Mouse (Mus musculus) right cerebral cortex, adult 2 months (tissue): ENCODE measurements around the gene Gm28230.

Experiments
- DNase-seq, 2 experiments: peaks; one replicate each; pipeline ENCODE4 v3.0.0; 2021 to 2022; ENCODE audit warnings: low spot score in 2 of 2

Gm28230 gene

DNA sequence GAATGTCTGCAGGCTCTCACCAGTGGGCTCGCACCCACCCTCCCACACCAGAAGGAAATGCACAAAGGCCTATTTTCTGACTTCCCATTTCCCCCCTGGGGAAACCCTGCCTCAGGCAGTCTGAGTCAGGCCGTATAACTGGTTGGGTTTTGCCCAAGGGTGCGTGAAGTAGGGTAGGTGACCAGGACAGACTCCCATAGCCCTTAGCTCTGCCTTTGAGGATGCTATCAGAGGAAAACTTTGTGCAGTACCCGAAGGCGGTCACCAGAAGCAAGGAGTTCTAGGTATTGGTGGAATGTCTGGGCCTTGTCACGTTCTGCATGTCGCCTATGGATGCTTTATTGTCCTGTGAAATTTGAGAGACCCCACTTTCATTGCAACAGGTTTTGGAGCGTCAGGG, 3.6 kb upstream of the Gm28230 start:
- no peak for DNase-seq

GRCm38 (mm10) chr2:74724244-74725015, 2.1 kb upstream of the Gm28230 start:
- DNase-seq: no peak

GRCm38 (mm10) chr2:74725171-74725570, 1.4 kb upstream of the Gm28230 start:
- DNase-seq: no peak

- no peak for DNase-seq
Observed at GRCm38 (mm10) chr2:74726973-74727639, 578 bp downstream of the Gm28230 start.

DNA sequence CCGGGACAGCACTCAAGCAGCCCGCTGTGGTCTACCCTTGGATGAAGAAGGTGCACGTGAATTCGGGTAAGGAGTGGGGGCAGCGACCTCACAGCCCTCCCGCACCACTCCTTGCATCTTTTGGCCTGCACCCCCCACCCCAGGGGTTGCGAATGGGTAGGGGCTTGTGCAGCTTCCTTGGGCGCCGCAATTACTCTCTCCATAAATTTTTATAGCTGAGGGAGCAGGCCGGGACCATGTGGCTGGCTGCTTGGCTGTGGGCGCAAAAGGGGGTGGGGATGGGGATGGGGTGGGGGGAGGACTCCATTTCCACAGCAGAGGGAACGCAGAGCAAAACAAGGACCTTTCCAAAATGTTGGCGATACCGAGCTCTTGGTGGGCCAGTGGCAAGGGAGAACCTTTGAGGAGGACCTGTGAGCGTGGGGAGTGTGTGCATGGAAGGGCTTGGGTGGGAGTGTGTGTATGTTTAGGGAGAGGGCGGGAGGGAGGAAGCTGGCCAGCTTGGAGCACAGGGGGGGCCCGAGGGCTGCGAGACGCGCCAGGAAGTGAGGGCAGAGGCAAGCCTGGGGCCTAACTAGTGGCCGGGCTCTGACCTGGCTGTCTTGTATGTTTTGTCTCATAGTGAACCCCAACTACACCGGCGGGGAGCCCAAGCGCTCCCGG, 1.2 kb downstream of the Gm28230 start:
- no peak for DNase-seq

GRCm38 (mm10) chr2:74728303-74728680, 1.8 kb downstream of the Gm28230 start:
- DNase-seq: no peak

DNA sequence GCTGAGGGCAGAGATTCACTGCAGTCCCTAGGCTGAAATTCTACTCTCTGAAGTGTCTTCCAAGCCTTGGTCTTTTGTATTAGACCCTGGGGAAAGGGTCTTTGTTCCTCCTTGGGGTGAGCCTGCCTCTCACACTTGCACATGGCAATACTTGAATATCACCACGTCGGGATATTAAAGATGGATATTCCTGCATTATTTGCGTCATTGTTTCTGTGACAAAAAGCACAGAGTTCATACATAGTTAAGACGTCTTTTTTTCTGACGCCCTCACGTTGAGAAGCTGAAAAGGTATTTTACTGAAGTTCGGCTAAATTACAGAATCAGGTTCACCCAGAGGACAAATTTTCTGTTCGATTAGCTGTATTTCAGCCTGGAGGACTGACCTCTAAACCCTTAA, 3.8 kb downstream of the Gm28230 start:
- DNase-seq: no peak

GRCm38 (mm10) chr2:74731055-74731454, 4.5 kb downstream of the Gm28230 start:
- no peak for DNase-seq

- DNase-seq: no peak
Observed at GRCm38 (mm10) chr2:74731799-74732512, 5.4 kb downstream of the Gm28230 start.

DNA sequence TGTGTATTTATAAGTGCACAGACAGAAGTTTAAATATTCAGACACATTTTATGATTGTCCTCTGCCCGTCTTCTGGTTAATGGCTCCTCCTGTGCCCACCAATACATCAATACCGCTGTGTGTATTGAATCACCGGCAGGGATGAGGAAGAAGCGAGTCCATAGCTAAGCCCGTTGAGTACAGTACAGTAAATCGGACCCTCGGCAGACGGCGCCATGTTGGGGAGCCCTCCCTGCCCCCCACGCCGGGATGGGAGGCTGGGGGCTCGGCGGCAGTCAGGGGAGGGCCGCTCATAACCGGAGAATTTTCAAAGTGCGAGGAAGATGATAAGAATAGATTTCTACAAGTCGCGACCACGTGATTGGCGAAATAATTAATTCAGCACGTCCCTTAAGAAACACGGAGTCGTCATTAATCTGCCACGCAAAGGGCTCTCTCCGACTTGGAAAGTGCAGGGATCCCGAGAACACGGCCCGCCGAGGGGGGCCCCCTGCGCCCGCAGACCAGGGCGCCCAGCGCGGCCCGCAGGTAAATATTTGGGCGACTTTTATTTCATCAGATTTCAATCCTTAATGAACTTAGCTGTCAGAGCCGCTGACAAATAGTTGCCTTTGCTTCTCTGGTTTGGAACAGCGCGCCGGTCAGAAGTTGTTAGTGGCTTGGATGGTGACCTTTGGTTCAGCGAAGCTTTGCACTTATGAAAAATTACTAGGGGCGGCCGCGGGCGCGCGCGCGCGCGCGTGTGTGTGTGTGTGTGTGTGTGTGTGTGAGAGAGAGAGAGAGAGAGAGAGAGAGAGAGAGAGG, 6.2 kb downstream of the Gm28230 start:
- no peak for DNase-seq

GRCm38 (mm10) chr2:74733317-74733661, 6.8 kb downstream of the Gm28230 start:
- no peak for DNase-seq

GRCm38 (mm10) chr2:74733765-74734164, 7.2 kb downstream of the Gm28230 start:
- DNase-seq: no peak

DNA sequence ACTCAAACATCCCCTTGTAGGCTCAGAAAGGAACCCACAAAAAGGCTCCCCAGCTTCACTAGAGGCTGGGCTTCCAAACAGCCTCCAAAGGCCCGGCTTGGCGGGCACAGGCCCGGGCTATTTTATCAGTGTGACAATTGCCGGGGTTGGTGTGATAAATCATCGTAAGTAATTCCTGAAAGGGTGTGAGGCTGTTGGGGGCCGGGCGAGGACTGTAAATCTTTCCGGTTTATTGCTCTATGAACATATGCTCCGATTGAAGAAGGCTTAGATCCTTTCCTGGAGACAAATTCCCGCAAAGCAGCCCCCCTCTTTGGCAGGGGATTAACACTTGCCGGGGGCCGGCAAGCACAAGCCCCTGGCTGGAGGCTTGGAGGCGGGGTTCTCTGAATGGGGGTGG, 7.9 kb downstream of the Gm28230 start:
- no peak for DNase-seq

- no peak for DNase-seq
Observed at GRCm38 (mm10) chr2:74734996-74735811, 8.7 kb downstream of the Gm28230 start.

DNA sequence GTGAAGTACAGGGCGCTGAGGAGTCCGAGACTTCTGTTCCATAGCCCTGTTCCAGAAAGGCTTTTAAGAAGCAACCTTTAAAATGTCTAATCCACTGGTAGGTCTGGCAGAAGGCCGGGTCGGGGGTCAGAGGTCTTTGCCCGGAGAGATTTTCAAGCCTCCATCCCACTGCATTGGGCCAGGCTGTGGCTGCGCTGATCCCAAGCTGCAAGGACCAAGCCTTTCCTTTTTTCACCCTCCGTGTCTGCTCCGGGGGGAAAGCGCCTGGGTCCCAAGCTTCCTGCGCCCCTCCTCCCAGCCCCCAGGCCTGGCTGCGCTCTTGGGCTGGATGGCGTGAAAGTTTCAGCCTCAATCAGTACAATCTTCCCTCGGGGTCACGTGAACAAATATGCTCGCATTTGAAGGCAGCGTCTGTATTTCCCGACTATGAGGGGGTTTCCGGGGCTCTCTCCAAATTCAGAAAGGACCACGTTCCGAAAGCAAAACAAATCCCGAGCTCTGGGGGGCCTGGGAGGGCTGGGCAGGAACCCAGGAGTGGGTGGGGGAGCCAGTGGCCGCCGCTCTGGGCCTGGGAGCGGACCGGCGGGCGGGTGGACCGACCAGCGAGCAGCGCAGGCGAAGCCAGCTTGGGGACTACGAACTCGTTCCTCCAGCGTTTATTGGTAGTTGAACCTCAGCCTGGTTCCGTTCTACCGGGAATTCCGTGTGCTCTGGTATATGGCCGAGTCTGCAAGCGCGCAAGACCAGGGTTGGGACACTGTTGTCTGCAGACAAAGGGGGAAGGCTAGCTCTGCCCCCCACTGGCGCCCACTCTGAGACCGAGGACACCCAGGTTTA, 9.5 kb downstream of the Gm28230 start:
- DNase-seq: no peak

DNA sequence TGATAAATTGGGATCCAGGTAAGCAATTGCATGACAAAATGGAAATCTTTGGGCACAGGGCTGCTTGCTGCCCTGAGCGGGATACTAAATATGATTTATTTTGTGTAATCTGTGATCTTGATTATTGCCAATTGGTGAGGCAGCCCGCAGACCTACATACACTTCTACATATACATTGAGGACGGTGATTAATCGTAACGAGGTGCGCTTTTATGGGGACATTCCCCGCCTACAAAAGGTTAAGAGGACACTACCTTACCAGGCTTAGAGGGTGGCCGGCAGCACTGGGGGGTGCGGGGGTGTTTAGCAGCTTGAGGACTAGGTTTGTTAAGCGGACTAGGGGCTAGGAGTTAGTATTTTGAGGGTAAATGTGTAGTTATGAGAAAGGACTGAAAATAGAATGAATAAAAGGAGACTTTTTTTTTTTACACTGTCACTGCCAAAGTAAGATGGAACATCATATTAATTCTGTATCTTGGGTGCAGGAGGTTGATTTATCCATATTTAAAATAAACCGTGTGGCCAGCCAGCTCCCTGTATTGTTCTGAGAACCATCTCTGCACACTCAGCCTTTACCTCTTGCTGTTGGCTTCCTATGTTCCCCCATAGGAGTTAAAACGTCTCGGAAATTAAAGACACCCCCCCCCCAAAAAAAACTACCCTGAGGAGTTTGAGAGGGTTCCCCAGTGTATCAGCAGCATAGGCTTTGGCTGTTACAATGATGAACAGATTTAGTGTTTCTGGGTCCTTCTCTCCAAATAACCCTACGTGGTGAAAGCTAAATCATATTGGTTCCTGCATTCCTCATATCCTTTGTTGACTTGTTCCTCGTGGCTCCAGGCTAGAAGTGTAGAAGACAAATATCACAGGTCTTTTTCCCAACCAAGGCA, 10.4 kb downstream of the Gm28230 start:
- DNase-seq: no peak

- DNase-seq: no peak
Observed at GRCm38 (mm10) chr2:74737578-74738070, 11.1 kb downstream of the Gm28230 start.

DNA sequence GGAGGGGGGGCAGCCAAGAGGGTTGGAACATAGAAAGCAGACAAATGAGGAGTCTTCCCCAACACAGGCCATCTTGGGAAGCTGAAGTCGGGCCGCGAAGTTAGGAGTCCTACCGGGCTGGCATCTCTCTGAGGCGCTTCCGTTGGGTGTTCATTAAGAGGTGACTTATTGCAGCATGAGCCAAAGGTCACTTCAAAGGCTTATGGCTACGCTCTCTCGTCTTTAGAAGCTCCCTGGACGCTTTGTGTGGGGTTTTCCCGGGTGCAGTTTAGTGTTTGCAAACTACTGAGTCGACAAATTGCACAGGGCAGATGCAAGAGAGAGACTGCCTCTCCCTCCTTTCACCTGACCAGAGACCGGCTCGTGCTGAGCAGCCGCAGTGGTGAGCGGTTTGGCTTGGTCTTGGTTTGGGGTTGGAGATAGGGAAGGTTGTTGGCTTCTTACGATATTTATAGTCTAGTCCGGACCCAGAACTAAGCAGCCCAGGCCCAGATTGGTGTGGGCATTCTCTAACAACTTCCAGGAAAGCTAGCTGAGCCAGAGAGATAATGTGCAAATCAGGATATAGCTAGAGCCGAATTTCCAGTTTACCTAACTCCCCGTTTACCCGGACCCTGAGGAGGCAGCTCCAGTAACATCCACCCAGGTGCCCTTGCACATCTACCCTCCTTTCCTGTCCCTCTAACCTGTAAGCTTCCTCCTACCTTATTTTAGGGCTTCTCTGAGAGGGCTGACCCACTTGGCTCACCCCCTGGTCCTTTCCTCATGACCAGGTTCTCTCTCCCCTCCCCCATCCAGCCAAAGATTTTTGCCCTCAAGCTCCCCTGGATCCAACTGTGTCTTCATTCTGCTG, 12.3 kb downstream of the Gm28230 start:
- no peak for DNase-seq
